Mouse (Mus musculus) liver, embryonic 14.5 days (tissue): ENCODE measurements around the gene Slco4a1. TPM values are rescaled to one million over a fixed set of nuclear protein-coding genes. Genes with fewer than 3 reads are reported as not detected.

ENCODE experiments used
- ATAC-seq: fragments of 200-750 bp; cut with Nextera tagmentation; 2 replicates; pipeline ENCODE4 v1.8.0; 2017; ENCODE audit warnings: moderate number of reproducible peaks, mild to moderate bottlenecking, moderate library complexity; ENCODE audit not compliant: insufficient read depth
- DNase-seq, 3 experiments: peaks; one replicate each; pipeline ENCODE4 v3.0.0-alpha.2; 2012 to 2013; ENCODE audit warnings: low read depth in 3 of 3, low spot score in 3 of 3
- H3K27ac ChIP-seq: fragments of 300-500 bp; sonication (generic); 2 replicates; pipeline ENCODE4 v1.5.1; 2014; ENCODE audit warnings: moderate library complexity, mild to moderate bottlenecking, control low read depth, inconsistent platforms
- H3K27me3 ChIP-seq: fragments of 300-500 bp; sonication (generic); 2 replicates; pipeline ENCODE4 v1.6.1; 2014; ENCODE audit warnings: mild to moderate bottlenecking, low read length, moderate library complexity; ENCODE audit not compliant: control insufficient read depth, insufficient read depth
- H3K36me3 ChIP-seq: fragments of 300-500 bp; sonication (generic); replicated peaks from 2 replicates; pipeline ENCODE4 v1.6.1; 2014; ENCODE audit warnings: low read depth; ENCODE audit not compliant: control insufficient read depth, insufficient read depth
- H3K4me1 ChIP-seq, 2 experiments: fragments of 200-500 bp in 1 of 2; fragments of 300-500 bp in 1 of 2; sonication (generic) in 1 of 2; replicated peaks; 2 replicates each; pipeline ENCODE4 v1.6.1; 2012 to 2014; ENCODE audit warnings: antibody characterized with exemption in 1 of 2, inconsistent platforms in 1 of 2, low read length in 1 of 2; ENCODE audit not compliant: control insufficient read depth in 2 of 2, insufficient read depth in 2 of 2
- H3K4me2 ChIP-seq: fragments of 300-500 bp; sonication (generic); 2 replicates; pipeline ENCODE4 v1.6.1; 2014; ENCODE audit warnings: low read depth, mild to moderate bottlenecking, control low read depth, moderate library complexity
- H3K4me3 ChIP-seq, 2 experiments: fragments of 200-500 bp in 1 of 2; fragments of 300-500 bp in 1 of 2; sonication (generic) in 1 of 2; 2 replicates each; pipeline ENCODE4 v1.5.1; 2012 to 2014; ENCODE audit warnings: low read depth in 2 of 2, low read length in 2 of 2, mild to moderate bottlenecking in 2 of 2, control low read depth in 1 of 2, inconsistent platforms in 1 of 2, moderate library complexity in 1 of 2; ENCODE audit not compliant: insufficient read depth in 1 of 2
- H3K9ac ChIP-seq: fragments of 300-500 bp; sonication (generic); replicated peaks from 2 replicates; pipeline ENCODE4 v1.6.1; 2014; ENCODE audit warnings: mild to moderate bottlenecking, control low read depth, moderate library complexity
- H3K9me3 ChIP-seq: fragments of 300-500 bp; sonication (generic); 2 replicates; pipeline ENCODE4 v1.6.1; 2016; ENCODE audit warnings: low read length, mixed read lengths; ENCODE audit not compliant: control insufficient read depth
- CTCF ChIP-seq: IDR thresholded peaks from 2 replicates; pipeline ENCODE4 v1.5.1; 2016; ENCODE audit warnings: antibody characterized with exemption, low read depth, control low read depth
- EP300 ChIP-seq: IDR thresholded peaks from 2 replicates; pipeline ENCODE4 v1.6.1; 2016; ENCODE audit warnings: antibody characterized with exemption, low read depth
- WGBS: fragments of 180-500 bp; shearing (Covaris S2); extraction: QIAGEN DNeasy Blood & Tissue Kit; methylation state at CpG from one replicate; pipeline ENCODE4 v1.1.7; 2014; ENCODE audit not compliant: insufficient replicate concordance; 5-methylcytosine and 5-hydroxymethylcytosine counted together
- polyA plus RNA-seq, 2 experiments: library from polyadenylated mRNA; depleted of rRNA in 1 of 2; stranded (reverse) in 1 of 2; unstranded in 1 of 2; fragments of >200 nt; fragmentation: Nextera tagmentation in 1 of 2; extraction: Ambion mirVana in 1 of 2; gene quantifications; 2 replicates each; pipeline versions ENCODE4 v1.2.1 to v1.2.3; 2012 to 2014

Slco4a1 gene
- polyA plus RNA-seq, 2 experiments = 0.28 to 0.65 TPM

GRCm38 (mm10) chr2:180437149-180437864, 18.7 kb upstream of the Slco4a1 start:
- Histone ChIP-seq H3K27me3 (no peaks in the 10 kb centered on the region), H3K36me3 (no peaks in the 10 kb centered on the region), H3K4me1 (peaks cover 0 to 13% of the 10 kb centered on the region in 2 experiments; a peak in 2 of 4 replicates), H3K9me3 (no peaks in the 10 kb centered on the region), H3K27ac (no peak overlapping the region), H3K9ac (no peak overlapping the region), H3K4me2 (no peak overlapping the region), H3K4me3 (no peak overlapping the region)
- no peak for DNase-seq
- TF ChIP-seq CTCF (no peak), EP300 (no peak)
- peak; percentile 29 for ATAC-seq
- WGBS = 18% methylated on average over 5 of the region's 5 CpGs

- no peaks in the 10 kb centered on the region for H3K27me3 ChIP-seq
- 6% methylated on average over 3 of the region's 3 CpGs for WGBS
- no peaks in the 10 kb centered on the region for H3K36me3 ChIP-seq
- no peaks in the 10 kb centered on the region for H3K9me3 ChIP-seq
- no peak for ATAC-seq
- TF ChIP-seq CTCF = no peak
- TF ChIP-seq EP300 = no peak
- H3K4me2 ChIP-seq = no peak overlapping the region
- H3K4me1 ChIP-seq = peaks cover 0 to 13% of the 10 kb centered on the region in 2 experiments; a peak in 2 of 4 replicates
- H3K27ac ChIP-seq = no peak overlapping the region
- no peak overlapping the region for H3K9ac ChIP-seq
- H3K4me3 ChIP-seq = no peak overlapping the region
- no peak for DNase-seq
Observed at GRCm38 (mm10) chr2:180439791-180440190, 16.3 kb upstream of the Slco4a1 start.

GRCm38 (mm10) chr2:180440596-180441332, 15.3 kb upstream of the Slco4a1 start:
- Histone ChIP-seq H3K27ac (no peak overlapping the region), H3K9me3 (no peaks in the 10 kb centered on the region)

DNA sequence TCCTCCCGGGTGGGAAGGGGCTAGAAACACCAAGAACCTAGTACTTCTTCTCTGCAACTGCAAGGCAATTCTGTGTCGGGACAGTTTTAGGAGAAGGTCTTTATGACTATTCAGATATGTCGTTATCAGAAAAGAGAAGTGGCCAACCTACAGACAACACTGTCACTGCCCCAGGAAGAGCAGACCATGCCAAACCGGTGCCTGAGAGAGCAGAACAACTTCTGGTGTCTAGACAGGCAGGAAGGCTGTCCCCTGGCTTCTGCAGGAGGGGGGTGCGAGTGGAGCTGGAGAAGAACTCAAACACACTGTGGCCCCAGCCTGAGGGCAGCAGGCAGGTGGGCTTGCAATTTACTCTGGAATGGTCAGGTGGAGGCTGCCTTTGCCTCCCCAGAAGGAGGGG, 14.0 kb upstream of the Slco4a1 start:
- DNase-seq = no peak
- WGBS = 16% methylated on average over 5 of the region's 5 CpGs
- no peak for ATAC-seq
- Histone ChIP-seq H3K4me1 (peaks cover 0 to 10% of the 10 kb centered on the region in 2 experiments; a peak in 2 of 4 replicates), H3K27ac (no peak overlapping the region), H3K4me3 (no peak overlapping the region), H3K9ac (no peak overlapping the region), H3K4me2 (no peak overlapping the region), H3K36me3 (no peaks in the 10 kb centered on the region), H3K9me3 (no peaks in the 10 kb centered on the region), H3K27me3 (no peaks in the 10 kb centered on the region)
- TF ChIP-seq EP300 (no peak), CTCF (no peak)

More at GRCm38 (mm10) chr2:180440596-180441332, 15.3 kb upstream of the Slco4a1 start:
- Histone ChIP-seq H3K9ac (no peak overlapping the region), H3K4me1 (peaks cover 0 to 13% of the 10 kb centered on the region in 2 experiments; a peak in 2 of 4 replicates), H3K4me2 (no peak overlapping the region), H3K4me3 (no peak overlapping the region), H3K27me3 (no peaks in the 10 kb centered on the region), H3K36me3 (no peaks in the 10 kb centered on the region)
- ATAC-seq (no peak), DNase-seq (no peak)
- WGBS = 47% methylated on average over 9 of the region's 9 CpGs
- TF ChIP-seq EP300 (no peak), CTCF (no peak)

GRCm38 (mm10) chr2:180443861-180444260, 12.2 kb upstream of the Slco4a1 start:
- TF ChIP-seq EP300 (no peak), CTCF (no peak)
- 44% methylated on average over 7 of the region's 7 CpGs for WGBS
- ATAC-seq = no peak

More at GRCm38 (mm10) chr2:180443861-180444260, 12.2 kb upstream of the Slco4a1 start:
- H3K9me3 ChIP-seq = no peaks in the 10 kb centered on the region
- no peak overlapping the region for H3K9ac ChIP-seq
- peaks cover 0 to 3% of the 10 kb centered on the region in 2 experiments; a peak in 2 of 4 replicates for H3K4me1 ChIP-seq
- no peak overlapping the region for H3K4me3 ChIP-seq
- H3K4me2 ChIP-seq = no peak overlapping the region
- no peak overlapping the region for H3K27ac ChIP-seq
- no peaks in the 10 kb centered on the region for H3K36me3 ChIP-seq
- no peak for DNase-seq
- H3K27me3 ChIP-seq = no peaks in the 10 kb centered on the region
